Mouse (Mus musculus) embryonic fibroblast, embryonic 13.5 days (primary cell): ENCODE data around the gene Card9. TPM values are rescaled to one million over a fixed set of nuclear protein-coding genes. Genes with fewer than 3 reads are reported as not detected.

ENCODE experiments used
- H3K27ac ChIP-seq: 2 replicates; pipeline ENCODE4 v1.5.1; 2012; ENCODE audit warnings: low read length, control low read depth, inconsistent platforms; ENCODE audit not compliant: insufficient read depth
- H3K4me1 ChIP-seq: 2 replicates; pipeline ENCODE4 v1.6.1; 2011; ENCODE audit warnings: low read length; ENCODE audit not compliant: control insufficient read depth, insufficient read depth
- H3K4me3 ChIP-seq: 2 replicates; pipeline ENCODE4 v1.5.1; 2011; ENCODE audit warnings: mild to moderate bottlenecking, control low read depth, low read length; ENCODE audit not compliant: insufficient read depth
- CTCF ChIP-seq: IDR thresholded peaks from 2 replicates; pipeline ENCODE4 v1.5.1; 2011; ENCODE audit warnings: mild to moderate bottlenecking, control low read depth, low read length, moderate library complexity, borderline replicate concordance; ENCODE audit not compliant: insufficient read depth
- POLR2A ChIP-seq: IDR thresholded peaks from 2 replicates; pipeline ENCODE4 v1.6.1; 2011; ENCODE audit warnings: low read depth, mild to moderate bottlenecking, control low read depth, low read length, moderate library complexity
- polyA plus RNA-seq: library from polyadenylated mRNA; stranded (reverse); fragments of >200 nt; gene quantifications from 2 replicates; pipeline ENCODE4 v1.2.4, GENCODE M21; 2011; ENCODE audit warnings: low read depth; ENCODE audit not compliant: missing spikeins, insufficient read length

Card9 gene
- polyA plus RNA-seq, result not detected in 2 replicates

- Histone ChIP-seq H3K27ac (no peak within 1 kb of the TSS), H3K4me3 (no peak within 1 kb of the TSS), H3K4me1 (no peaks in the 10 kb centered on the region)
- TF ChIP-seq CTCF, result no peak
- TF ChIP-seq POLR2A, result no peak
Measured at GRCm38 (mm10) chr2:26360772-26361171, at the start of gene Card9. TSS of gene Card9 (minus strand) at chr2:26360918.

GRCm38 (mm10) chr2:26410091-26410490 is 49.4 kb upstream of the Card9 start:
- no peak overlapping the region for H3K4me3 ChIP-seq
- H3K4me1 ChIP-seq, result peaks cover 17% of the 10 kb centered on the region
- TF ChIP-seq CTCF, result no peak
- TF ChIP-seq POLR2A, result no peak
- H3K27ac ChIP-seq, result no peak overlapping the region

GRCm38 (mm10) chr2:26409362-26409761 is 48.6 kb upstream of the Card9 start:
- no peak overlapping the region for H3K27ac ChIP-seq
- H3K4me1 ChIP-seq, result peaks cover 17% of the 10 kb centered on the region
- TF ChIP-seq POLR2A, result no peak
- H3K4me3 ChIP-seq, result no peak overlapping the region

- Histone ChIP-seq H3K27ac (peak within 1 kb of the TSS; percentile 16), H3K4me3 (peak within 1 kb of the TSS; percentile 58), H3K4me1 (peaks cover 17% of the 10 kb centered on the region)
- peak; percentile 50 for TF ChIP-seq POLR2A
- TF ChIP-seq CTCF, result peak; percentile 82
Measured at GRCm38 (mm10) chr2:26408515-26409356, 48.0 kb upstream of the Card9 start, which contains the start of gene Inpp5e. TSS of gene Inpp5e (minus strand) at chr2:26409203.

GRCm38 (mm10) chr2:26403306-26403705 is 42.6 kb upstream of the Card9 start:
- Histone ChIP-seq H3K27ac (no peak overlapping the region), H3K4me1 (peaks cover 12% of the 10 kb centered on the region), H3K4me3 (no peak overlapping the region)
- no peak for TF ChIP-seq CTCF
- TF ChIP-seq POLR2A, result no peak

GRCm38 (mm10) chr2:26402265-26402664 is 41.5 kb upstream of the Card9 start:
- H3K4me3 ChIP-seq, result no peak overlapping the region
- TF ChIP-seq POLR2A, result no peak
- TF ChIP-seq CTCF, result no peak
- peaks cover 5% of the 10 kb centered on the region for H3K4me1 ChIP-seq
- no peak overlapping the region for H3K27ac ChIP-seq

- no peaks in the 10 kb centered on the region for H3K4me1 ChIP-seq
- no peak overlapping the region for H3K4me3 ChIP-seq
- no peak overlapping the region for H3K27ac ChIP-seq
- TF ChIP-seq POLR2A, result no peak
- TF ChIP-seq CTCF, result no peak
Measured at GRCm38 (mm10) chr2:26401023-26401422, 40.3 kb upstream of the Card9 start.

- TF ChIP-seq POLR2A, result no peak
- no peak for TF ChIP-seq CTCF
- H3K4me3 ChIP-seq, result no peak overlapping the region
- H3K27ac ChIP-seq, result no peak overlapping the region
- H3K4me1 ChIP-seq, result no peaks in the 10 kb centered on the region
Measured at GRCm38 (mm10) chr2:26400296-26400695, 39.6 kb upstream of the Card9 start.

- H3K4me1 ChIP-seq, result no peaks in the 10 kb centered on the region
- H3K4me3 ChIP-seq, result no peak overlapping the region
- no peak overlapping the region for H3K27ac ChIP-seq
- TF ChIP-seq POLR2A (no peak), CTCF (no peak)
Measured at GRCm38 (mm10) chr2:26399647-26400046, 38.9 kb upstream of the Card9 start.

GRCm38 (mm10) chr2:26398978-26399377 is 38.3 kb upstream of the Card9 start:
- TF ChIP-seq CTCF (no peak), POLR2A (no peak)
- Histone ChIP-seq H3K27ac (no peak overlapping the region), H3K4me3 (no peak overlapping the region), H3K4me1 (no peaks in the 10 kb centered on the region)

GRCm38 (mm10) chr2:26391617-26392016 is 30.9 kb upstream of the Card9 start:
- H3K4me3 ChIP-seq, result no peak overlapping the region
- no peak for TF ChIP-seq POLR2A
- TF ChIP-seq CTCF, result no peak
- no peak overlapping the region for H3K27ac ChIP-seq
- H3K4me1 ChIP-seq, result 0 out of 2 replicates have a peak, but pooled peaks cover 7% of the 10 kb centered on the region
